Mouse (Mus musculus) midbrain, embryonic 16.5 days (tissue): ENCODE results near the gene Ipcef1. TPM values are rescaled to one million over a fixed set of nuclear protein-coding genes. Genes with fewer than 3 reads are reported as not detected.

Experiments
- ATAC-seq: fragments of 200-750 bp; cut with Nextera tagmentation; 2 replicates; pipeline ENCODE4 v1.8.0; 2017; ENCODE audit warnings: moderate TSS enrichment
- H3K27ac ChIP-seq: fragments of 300-500 bp; sonication (generic); 2 replicates; pipeline ENCODE4 v1.5.1; 2014; ENCODE audit warnings: mild to moderate bottlenecking, low read length, mixed read lengths
- H3K27me3 ChIP-seq: fragments of 300-500 bp; sonication (generic); 2 replicates; pipeline ENCODE4 v1.6.1; 2014; ENCODE audit warnings: low read depth, low read length, mixed read lengths; ENCODE audit not compliant: control insufficient read depth, insufficient read depth
- H3K36me3 ChIP-seq: fragments of 300-500 bp; sonication (generic); 2 replicates; pipeline ENCODE4 v1.6.1; 2014; ENCODE audit warnings: mild to moderate bottlenecking, low read length, moderate library complexity, mixed read lengths; ENCODE audit not compliant: control insufficient read depth, insufficient read depth
- H3K4me1 ChIP-seq: fragments of 300-500 bp; sonication (generic); 2 replicates; pipeline ENCODE4 v1.6.1; 2014; ENCODE audit warnings: mild to moderate bottlenecking, low read length, mixed read lengths; ENCODE audit not compliant: control insufficient read depth, insufficient read depth
- H3K4me2 ChIP-seq: fragments of 300-500 bp; sonication (generic); 2 replicates; pipeline ENCODE4 v1.6.1; 2014; ENCODE audit warnings: mild to moderate bottlenecking, low read length, mixed read lengths
- H3K4me3 ChIP-seq: fragments of 300-500 bp; sonication (generic); 2 replicates; pipeline ENCODE4 v1.5.1; 2014; ENCODE audit warnings: low read depth, mild to moderate bottlenecking, low read length, moderate library complexity, mixed read lengths
- H3K9ac ChIP-seq: fragments of 300-500 bp; sonication (generic); 2 replicates; pipeline ENCODE4 v1.6.1; 2014; ENCODE audit warnings: low read depth, low read length, mixed read lengths
- H3K9me3 ChIP-seq: fragments of 300-500 bp; sonication (generic); replicated peaks from 2 replicates; pipeline ENCODE4 v1.6.1; 2014; ENCODE audit warnings: mild to moderate bottlenecking, low read length, mixed read lengths; ENCODE audit not compliant: control insufficient read depth, poor library complexity, severe bottlenecking
- WGBS: fragments of 180-500 bp; shearing (Covaris S2); extraction: QIAGEN DNeasy Blood & Tissue Kit; methylation state at CpG from one replicate; pipeline ENCODE4 v1.1.7; 2014; 5-methylcytosine and 5-hydroxymethylcytosine counted together
- polyA plus RNA-seq: library from polyadenylated mRNA; unstranded; fragments of >200 nt; fragmentation: Nextera tagmentation; extraction: Ambion mirVana; gene quantifications from 2 replicates; pipeline ENCODE4 v1.2.1, GENCODE M21; 2015

Gene Ipcef1
- polyA plus RNA-seq, 1 experiment from 2014 or later = 1.6 TPM

GRCm38 (mm10) chr10:6930398-6930797 lies 121.9 kb downstream of the Ipcef1 start:
- Histone ChIP-seq H3K9ac (no peak overlapping the region), H3K9me3 (no peaks in the 10 kb centered on the region), H3K36me3 (no peaks in the 10 kb centered on the region), H3K27me3 (no peaks in the 10 kb centered on the region), H3K4me1 (no peaks in the 10 kb centered on the region), H3K27ac (no peak overlapping the region), H3K4me2 (no peak overlapping the region), H3K4me3 (no peak overlapping the region)
- WGBS = 89% methylated on average over 1 of the region's 1 CpGs
- no peak for ATAC-seq

- Histone ChIP-seq H3K27me3 (no peaks in the 10 kb centered on the region), H3K9me3 (no peaks in the 10 kb centered on the region), H3K4me2 (no peak overlapping the region), H3K9ac (no peak overlapping the region), H3K4me3 (no peak overlapping the region), H3K4me1 (no peaks in the 10 kb centered on the region), H3K36me3 (no peaks in the 10 kb centered on the region), H3K27ac (no peak overlapping the region)
- WGBS = 52% methylated on average over 1 of the region's 1 CpGs
- ATAC-seq = no peak
Measured at GRCm38 (mm10) chr10:6928905-6929304, 123.4 kb downstream of the Ipcef1 start.

- H3K27ac ChIP-seq = no peak overlapping the region
- H3K9ac ChIP-seq = no peak overlapping the region
- H3K27me3 ChIP-seq = no peaks in the 10 kb centered on the region
- no peaks in the 10 kb centered on the region for H3K9me3 ChIP-seq
- no peaks in the 10 kb centered on the region for H3K4me1 ChIP-seq
- H3K36me3 ChIP-seq = no peaks in the 10 kb centered on the region
- H3K4me2 ChIP-seq = no peak overlapping the region
- WGBS = 84% methylated on average over 4 of the region's 4 CpGs
- ATAC-seq = no peak
- H3K4me3 ChIP-seq = no peak overlapping the region
Measured at GRCm38 (mm10) chr10:6927600-6928223, 124.6 kb downstream of the Ipcef1 start.

GRCm38 (mm10) chr10:6926724-6927123 lies 125.6 kb downstream of the Ipcef1 start:
- ATAC-seq = no peak

GRCm38 (mm10) chr10:6916545-6917257 lies 135.6 kb downstream of the Ipcef1 start:
- Histone ChIP-seq H3K27ac (peak overlapping the region; percentile 76), H3K27me3 (no peaks in the 10 kb centered on the region), H3K4me2 (peak overlapping the region; percentile 39), H3K36me3 (no peaks in the 10 kb centered on the region), H3K4me1 (peaks cover 15% of the 10 kb centered on the region), H3K9ac (0 out of 2 replicates have a peak overlapping the region, but pooled peaks have one; percentile 10), H3K4me3 (no peak overlapping the region), H3K9me3 (no peaks in the 10 kb centered on the region)
- peak; percentile 88 for ATAC-seq
- WGBS = 4% methylated on average over 6 of the region's 6 CpGs

More at GRCm38 (mm10) chr10:6926724-6927123, 125.6 kb downstream of the Ipcef1 start:
- 81% methylated on average over 2 of the region's 2 CpGs for WGBS
- Histone ChIP-seq H3K4me2 (no peak overlapping the region), H3K4me3 (no peak overlapping the region), H3K9me3 (no peaks in the 10 kb centered on the region), H3K36me3 (no peaks in the 10 kb centered on the region), H3K27ac (no peak overlapping the region), H3K4me1 (no peaks in the 10 kb centered on the region), H3K9ac (no peak overlapping the region), H3K27me3 (no peaks in the 10 kb centered on the region)

- Histone ChIP-seq H3K27ac (peak overlapping the region; percentile 64; the same call in 1 of the 2 replicates), H3K9ac (no peak overlapping the region), H3K27me3 (no peaks in the 10 kb centered on the region), H3K4me2 (no peak overlapping the region), H3K4me3 (no peak overlapping the region), H3K9me3 (no peaks in the 10 kb centered on the region), H3K4me1 (peaks cover 15% of the 10 kb centered on the region), H3K36me3 (no peaks in the 10 kb centered on the region)
- ATAC-seq = 0 out of 2 replicates have a peak, but pooled peaks have one; percentile 56
- WGBS = 26% methylated on average over 1 of the region's 1 CpGs
Measured at GRCm38 (mm10) chr10:6915991-6916390, 136.3 kb downstream of the Ipcef1 start.

- H3K27me3 ChIP-seq = no peaks in the 10 kb centered on the region
- WGBS = 61% methylated on average over 2 of the region's 2 CpGs
- H3K4me2 ChIP-seq = no peak overlapping the region
- no peak overlapping the region for H3K9ac ChIP-seq
- no peak overlapping the region for H3K27ac ChIP-seq
- H3K9me3 ChIP-seq = no peaks in the 10 kb centered on the region
- ATAC-seq = no peak
- no peak overlapping the region for H3K4me3 ChIP-seq
- H3K36me3 ChIP-seq = no peaks in the 10 kb centered on the region
- no peaks in the 10 kb centered on the region for H3K4me1 ChIP-seq
Measured at GRCm38 (mm10) chr10:6909763-6910162, 142.5 kb downstream of the Ipcef1 start.

- ATAC-seq = no peak
- no peaks in the 10 kb centered on the region for H3K27me3 ChIP-seq
- H3K4me3 ChIP-seq = no peak overlapping the region
- H3K4me2 ChIP-seq = no peak overlapping the region
- no peak overlapping the region for H3K9ac ChIP-seq
- WGBS = 84% methylated on average over 3 of the region's 3 CpGs
- H3K36me3 ChIP-seq = no peaks in the 10 kb centered on the region
- H3K9me3 ChIP-seq = no peaks in the 10 kb centered on the region
- H3K27ac ChIP-seq = no peak overlapping the region
- no peaks in the 10 kb centered on the region for H3K4me1 ChIP-seq
Measured at GRCm38 (mm10) chr10:6901819-6902393, 150.4 kb downstream of the Ipcef1 start.

GRCm38 (mm10) chr10:6900126-6900525 lies 152.2 kb downstream of the Ipcef1 start:
- no peak for ATAC-seq
- Histone ChIP-seq H3K36me3 (no peaks in the 10 kb centered on the region), H3K4me3 (no peak overlapping the region), H3K9me3 (no peaks in the 10 kb centered on the region), H3K4me1 (no peaks in the 10 kb centered on the region), H3K27ac (no peak overlapping the region), H3K4me2 (no peak overlapping the region), H3K27me3 (no peaks in the 10 kb centered on the region), H3K9ac (no peak overlapping the region)
- 93% methylated on average over 4 of the region's 4 CpGs for WGBS
